Mouse (Mus musculus): ENCODE data around the gene Tbx21. TPM values are rescaled to one million over a fixed set of nuclear protein-coding genes. Genes with fewer than 3 reads are reported as not detected.
A peak's percentile ranks its signal among the peaks of the same experiment; 100 is the strongest.

Tbx21 gene
- polyA plus RNA-seq, 1 experiment from 2014 or later = 0.13 TPM

DNA sequence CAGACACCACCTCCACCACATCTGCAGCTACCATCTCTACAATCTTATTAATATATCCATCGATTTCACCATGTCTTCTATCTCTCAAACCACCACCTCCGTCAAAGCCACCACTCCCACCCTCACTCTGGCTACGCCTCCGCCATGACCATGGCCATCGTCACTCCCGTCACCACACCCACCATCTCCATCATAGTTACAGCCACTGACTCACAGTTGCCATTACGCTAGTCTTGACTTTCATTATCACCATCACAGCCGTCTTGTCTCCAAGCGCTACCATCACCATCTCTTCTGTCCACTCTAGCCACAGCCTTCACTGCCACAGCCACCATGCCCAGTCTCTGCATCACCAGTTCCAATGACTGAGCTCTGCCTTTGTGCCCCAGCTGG is 11.0 kb downstream of the Tbx21 start:
- Histone ChIP-seq H3K4me3 (replicated peaks; ENCODE audit: low read depth, low read length) (no peak overlapping the region), H3K27ac (replicated peaks; ENCODE audit: low read depth, low read length) (no peak overlapping the region), H3K9ac (replicated peaks; ENCODE audit: low read length) (no peak overlapping the region), H3K9me3 (ENCODE audit: control insufficient read depth, low read length) (no peaks in the 10 kb centered on the region), H3K4me2 (ENCODE audit: low read length) (no peak overlapping the region), H3K27me3 (ENCODE audit: control insufficient read depth, insufficient read depth, low read length) (no peaks in the 10 kb centered on the region), H3K4me1 (ENCODE audit: control insufficient read depth, insufficient read depth, low read length) (no peaks in the 10 kb centered on the region), H3K36me3 (ENCODE audit: control insufficient read depth, insufficient read depth, low read length) (no peaks in the 10 kb centered on the region)
- ATAC-seq (ENCODE audit: low FRiP score, low TSS enrichment) = no peak
- DNase-seq = no peak
- 96% methylated on average over 9 of the region's 9 CpGs for WGBS

DNA sequence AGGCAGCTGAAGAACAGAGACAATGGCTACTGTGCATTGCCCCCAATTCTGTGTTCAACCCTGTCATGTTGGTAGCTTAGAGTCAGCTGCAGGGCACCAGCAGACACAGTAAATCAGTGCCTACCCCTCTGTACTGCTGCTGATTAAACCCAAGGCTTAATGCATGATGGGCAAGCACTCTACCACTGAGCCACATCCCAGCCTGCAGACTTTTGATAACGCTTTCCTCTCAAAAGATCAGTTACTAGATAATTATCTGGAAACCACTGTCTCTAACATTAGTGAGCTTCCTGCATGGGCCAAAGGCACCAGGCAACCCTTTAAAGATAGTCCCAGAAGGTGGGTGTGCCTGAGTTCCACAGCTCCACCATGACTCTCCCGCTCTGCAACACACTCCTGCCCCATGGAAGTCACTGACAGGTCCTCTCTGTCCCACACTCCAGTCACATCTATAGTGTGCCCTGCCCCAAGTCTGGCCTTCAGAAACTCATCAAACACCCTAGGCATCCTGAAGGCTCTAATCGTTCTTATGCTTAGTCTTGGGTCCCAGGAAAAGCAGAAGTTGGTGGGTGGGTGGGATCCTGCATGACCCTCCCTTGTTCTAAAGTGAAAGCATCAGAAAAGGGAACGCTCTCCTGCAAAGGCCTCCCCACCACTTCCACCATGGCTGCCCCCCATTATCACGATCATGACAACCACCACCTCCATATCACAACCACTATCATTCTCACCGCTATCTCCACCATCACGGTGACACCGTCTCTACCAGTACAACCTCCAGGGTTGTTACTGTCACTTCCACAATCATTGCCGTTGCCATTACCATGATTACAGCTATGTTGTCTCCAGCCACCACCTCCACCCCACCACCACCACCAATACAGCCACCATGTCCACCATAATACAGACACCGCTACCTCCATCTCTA is 11.7 kb downstream of the Tbx21 start:
- DNase-seq = no peak
- Histone ChIP-seq H3K9me3 (ENCODE audit: control insufficient read depth, low read length) (no peaks in the 10 kb centered on the region), H3K36me3 (ENCODE audit: control insufficient read depth, insufficient read depth, low read length) (no peaks in the 10 kb centered on the region), H3K27ac (replicated peaks; ENCODE audit: low read depth, low read length) (no peak overlapping the region), H3K4me2 (ENCODE audit: low read length) (no peak overlapping the region), H3K9ac (replicated peaks; ENCODE audit: low read length) (no peak overlapping the region), H3K27me3 (ENCODE audit: control insufficient read depth, insufficient read depth, low read length) (no peaks in the 10 kb centered on the region), H3K4me1 (ENCODE audit: control insufficient read depth, insufficient read depth, low read length) (no peaks in the 10 kb centered on the region), H3K4me3 (replicated peaks; ENCODE audit: low read depth, low read length) (no peak overlapping the region)
- ATAC-seq (ENCODE audit: low FRiP score, low TSS enrichment) = no peak
- WGBS = 93% methylated on average over 10 of the region's 10 CpGs

DNA sequence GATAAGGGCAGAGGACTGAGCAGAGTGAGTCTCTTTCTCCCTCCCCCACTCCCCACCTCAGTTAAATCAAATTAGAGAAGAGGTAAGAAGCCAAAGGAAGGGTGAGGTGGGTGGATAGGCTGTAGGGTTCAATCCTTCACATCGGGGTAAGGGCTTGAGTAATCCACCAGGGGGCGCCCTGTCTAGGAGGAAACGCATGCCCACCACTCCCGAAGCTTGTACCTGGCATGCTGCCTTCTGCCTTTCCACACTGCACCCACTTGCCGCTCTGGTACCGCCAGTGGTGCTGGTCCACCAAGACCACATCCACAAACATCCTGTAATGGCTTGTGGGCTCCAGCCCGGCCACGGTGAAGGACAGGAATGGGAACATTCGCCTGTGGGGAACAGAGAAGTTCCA is 13.4 kb downstream of the Tbx21 start:
- Histone ChIP-seq H3K9ac (replicated peaks; ENCODE audit: low read length) (no peak overlapping the region), H3K36me3 (ENCODE audit: control insufficient read depth, insufficient read depth, low read length) (no peaks in the 10 kb centered on the region), H3K27me3 (ENCODE audit: control insufficient read depth, insufficient read depth, low read length) (no peaks in the 10 kb centered on the region), H3K4me3 (replicated peaks; ENCODE audit: low read depth, low read length) (no peak overlapping the region), H3K4me2 (ENCODE audit: low read length) (no peak overlapping the region), H3K9me3 (ENCODE audit: control insufficient read depth, low read length) (no peaks in the 10 kb centered on the region), H3K27ac (replicated peaks; ENCODE audit: low read depth, low read length) (no peak overlapping the region), H3K4me1 (ENCODE audit: control insufficient read depth, insufficient read depth, low read length) (no peaks in the 10 kb centered on the region)
- no peak for ATAC-seq (ENCODE audit: low FRiP score, low TSS enrichment)
- DNase-seq = peak; percentile 75
- WGBS = 24% methylated on average over 9 of the region's 9 CpGs

DNA sequence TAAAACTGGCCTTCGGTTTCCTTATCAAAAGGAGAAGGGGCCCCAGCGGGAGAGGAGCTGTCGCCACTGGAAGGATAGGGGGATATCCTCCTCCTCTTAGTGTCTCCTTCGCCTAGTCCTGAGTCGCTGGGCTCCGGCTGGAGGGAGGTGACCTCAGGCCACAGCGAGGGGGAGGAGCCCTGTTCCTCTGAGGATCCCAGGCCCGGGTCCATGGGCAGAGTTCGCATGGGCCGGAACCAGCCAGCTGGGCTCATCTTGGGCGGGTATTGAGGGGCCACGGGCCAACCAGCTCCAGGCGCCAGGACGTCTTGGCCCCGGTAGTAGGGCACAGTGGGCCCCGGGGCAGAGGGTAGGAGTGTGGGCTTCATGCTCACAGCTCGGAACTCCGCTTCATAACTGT is 16.3 kb downstream of the Tbx21 start:
- 23% methylated on average over 18 of the region's 18 CpGs for WGBS
- ATAC-seq (ENCODE audit: low FRiP score, low TSS enrichment) (no peak), DNase-seq (no peak)
- no peak overlapping the region for H3K27ac ChIP-seq (replicated peaks; ENCODE audit: low read depth, low read length)
- H3K4me3 ChIP-seq (replicated peaks; ENCODE audit: low read depth, low read length) = no peak overlapping the region
- H3K36me3 ChIP-seq (ENCODE audit: control insufficient read depth, insufficient read depth, low read length) = no peaks in the 10 kb centered on the region
- H3K4me1 ChIP-seq (ENCODE audit: control insufficient read depth, insufficient read depth, low read length) = no peaks in the 10 kb centered on the region
- no peak overlapping the region for H3K4me2 ChIP-seq (ENCODE audit: low read length)
- no peak overlapping the region for H3K9ac ChIP-seq (replicated peaks; ENCODE audit: low read length)
- H3K27me3 ChIP-seq (ENCODE audit: control insufficient read depth, insufficient read depth, low read length) = no peaks in the 10 kb centered on the region
- H3K9me3 ChIP-seq (ENCODE audit: control insufficient read depth, low read length) = no peaks in the 10 kb centered on the region

DNA sequence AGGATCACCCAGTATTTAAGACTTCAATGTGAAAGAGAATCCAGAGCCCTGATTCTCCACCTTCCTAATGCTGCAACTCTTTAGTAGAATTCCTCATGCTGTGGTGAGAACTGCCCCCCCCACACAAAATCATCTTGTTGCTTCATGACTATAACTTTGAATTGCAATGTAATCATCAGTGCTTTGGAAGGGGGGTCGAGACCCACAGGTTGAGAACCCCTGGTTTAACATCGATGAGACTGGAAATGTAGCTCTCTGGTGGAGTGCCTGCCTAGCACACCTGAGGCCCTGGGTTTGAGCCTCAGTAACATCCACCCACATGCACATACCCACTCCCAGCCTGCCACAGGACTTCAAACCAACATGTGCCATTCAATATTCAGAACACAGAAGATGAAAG is 20.5 kb downstream of the Tbx21 start:
- H3K4me1 ChIP-seq (ENCODE audit: control insufficient read depth, insufficient read depth, low read length) = no peaks in the 10 kb centered on the region
- no peak for DNase-seq
- H3K27ac ChIP-seq (replicated peaks; ENCODE audit: low read depth, low read length) = no peak overlapping the region
- H3K4me3 ChIP-seq (replicated peaks; ENCODE audit: low read depth, low read length) = no peak overlapping the region
- WGBS = 69% methylated on average over 2 of the region's 2 CpGs
- no peaks in the 10 kb centered on the region for H3K36me3 ChIP-seq (ENCODE audit: control insufficient read depth, insufficient read depth, low read length)
- H3K4me2 ChIP-seq (ENCODE audit: low read length) = no peak overlapping the region
- no peaks in the 10 kb centered on the region for H3K27me3 ChIP-seq (ENCODE audit: control insufficient read depth, insufficient read depth, low read length)
- no peak for ATAC-seq (ENCODE audit: low FRiP score, low TSS enrichment)
- no peaks in the 10 kb centered on the region for H3K9me3 ChIP-seq (ENCODE audit: control insufficient read depth, low read length)
- H3K9ac ChIP-seq (replicated peaks; ENCODE audit: low read length) = no peak overlapping the region

DNA sequence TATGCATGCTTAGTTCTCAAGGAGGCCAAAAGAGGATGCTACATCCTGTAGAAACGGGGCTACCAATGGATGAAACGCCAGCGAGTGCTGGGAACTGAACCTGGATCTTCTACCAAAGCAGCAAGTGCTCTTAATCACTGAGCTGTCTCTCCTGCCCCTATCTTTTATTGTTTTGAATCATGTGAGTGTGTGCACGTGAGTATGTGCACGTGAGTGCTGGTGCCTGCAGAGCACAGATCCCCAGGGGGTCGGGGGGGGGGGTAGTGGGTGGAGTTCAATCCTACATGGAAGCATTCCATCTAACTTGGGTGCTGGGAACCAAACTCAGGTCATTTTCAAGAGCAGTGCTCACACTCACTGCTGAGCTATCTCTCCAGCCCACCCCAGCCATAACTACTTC is 28.8 kb downstream of the Tbx21 start:
- Histone ChIP-seq H3K9ac (replicated peaks; ENCODE audit: low read length) (no peak overlapping the region), H3K4me3 (replicated peaks; ENCODE audit: low read depth, low read length) (no peak overlapping the region), H3K9me3 (ENCODE audit: control insufficient read depth, low read length) (0 out of 2 replicates have a peak, but pooled peaks cover 5% of the 10 kb centered on the region), H3K4me1 (ENCODE audit: control insufficient read depth, insufficient read depth, low read length) (0 out of 2 replicates have a peak, but pooled peaks cover 3% of the 10 kb centered on the region), H3K4me2 (ENCODE audit: low read length) (no peak overlapping the region), H3K36me3 (ENCODE audit: control insufficient read depth, insufficient read depth, low read length) (no peaks in the 10 kb centered on the region), H3K27me3 (ENCODE audit: control insufficient read depth, insufficient read depth, low read length) (no peaks in the 10 kb centered on the region), H3K27ac (replicated peaks; ENCODE audit: low read depth, low read length) (no peak overlapping the region)
- ATAC-seq (ENCODE audit: low FRiP score, low TSS enrichment) (no peak), DNase-seq (no peak)
- WGBS = 73% methylated on average over 6 of the region's 6 CpGs

DNA sequence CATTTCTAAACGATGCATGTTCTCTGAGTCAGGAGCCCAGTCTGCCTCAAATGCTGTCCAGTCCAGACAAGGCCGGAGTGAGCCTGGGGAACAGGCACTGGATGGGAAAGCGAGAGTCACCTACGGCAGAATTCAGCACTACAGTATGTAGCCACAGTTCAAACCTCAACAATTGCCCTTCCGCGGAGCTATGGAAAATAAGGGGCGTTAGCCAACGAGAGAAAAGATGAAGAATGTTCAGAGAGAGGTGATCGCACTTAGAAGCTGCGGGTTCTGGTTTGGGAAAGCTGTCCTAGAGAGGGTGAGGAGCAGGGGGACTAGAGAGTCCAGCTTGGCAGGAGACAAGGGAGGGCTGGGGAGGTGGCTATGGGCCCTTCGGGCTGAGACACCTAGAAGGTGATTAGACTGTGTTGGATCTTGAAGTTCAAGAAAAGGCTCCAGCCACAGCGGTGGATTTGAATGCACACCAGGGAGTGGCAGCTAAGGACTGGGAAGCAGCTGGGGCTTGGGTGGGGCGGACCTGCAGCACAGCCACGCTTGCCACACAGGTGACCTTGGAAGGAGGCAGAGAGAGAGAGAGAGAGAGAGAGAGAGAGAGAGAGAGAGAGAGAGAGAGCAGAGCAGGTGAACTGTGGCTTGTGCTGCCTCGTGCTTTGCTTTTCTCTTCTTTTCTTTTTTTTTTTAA is 30.2 kb downstream of the Tbx21 start:
- Histone ChIP-seq H3K36me3 (ENCODE audit: control insufficient read depth, insufficient read depth, low read length) (no peaks in the 10 kb centered on the region), H3K4me2 (ENCODE audit: low read length) (no peak overlapping the region), H3K27me3 (ENCODE audit: control insufficient read depth, insufficient read depth, low read length) (no peaks in the 10 kb centered on the region), H3K9me3 (ENCODE audit: control insufficient read depth, low read length) (0 out of 2 replicates have a peak, but pooled peaks cover 5% of the 10 kb centered on the region), H3K4me3 (replicated peaks; ENCODE audit: low read depth, low read length) (no peak overlapping the region), H3K9ac (replicated peaks; ENCODE audit: low read length) (no peak overlapping the region), H3K4me1 (ENCODE audit: control insufficient read depth, insufficient read depth, low read length) (0 out of 2 replicates have a peak, but pooled peaks cover 3% of the 10 kb centered on the region), H3K27ac (replicated peaks; ENCODE audit: low read depth, low read length) (no peak overlapping the region)
- no peak for DNase-seq
- ATAC-seq (ENCODE audit: low FRiP score, low TSS enrichment) = no peak
- WGBS = 89% methylated on average over 15 of the region's 15 CpGs

DNA sequence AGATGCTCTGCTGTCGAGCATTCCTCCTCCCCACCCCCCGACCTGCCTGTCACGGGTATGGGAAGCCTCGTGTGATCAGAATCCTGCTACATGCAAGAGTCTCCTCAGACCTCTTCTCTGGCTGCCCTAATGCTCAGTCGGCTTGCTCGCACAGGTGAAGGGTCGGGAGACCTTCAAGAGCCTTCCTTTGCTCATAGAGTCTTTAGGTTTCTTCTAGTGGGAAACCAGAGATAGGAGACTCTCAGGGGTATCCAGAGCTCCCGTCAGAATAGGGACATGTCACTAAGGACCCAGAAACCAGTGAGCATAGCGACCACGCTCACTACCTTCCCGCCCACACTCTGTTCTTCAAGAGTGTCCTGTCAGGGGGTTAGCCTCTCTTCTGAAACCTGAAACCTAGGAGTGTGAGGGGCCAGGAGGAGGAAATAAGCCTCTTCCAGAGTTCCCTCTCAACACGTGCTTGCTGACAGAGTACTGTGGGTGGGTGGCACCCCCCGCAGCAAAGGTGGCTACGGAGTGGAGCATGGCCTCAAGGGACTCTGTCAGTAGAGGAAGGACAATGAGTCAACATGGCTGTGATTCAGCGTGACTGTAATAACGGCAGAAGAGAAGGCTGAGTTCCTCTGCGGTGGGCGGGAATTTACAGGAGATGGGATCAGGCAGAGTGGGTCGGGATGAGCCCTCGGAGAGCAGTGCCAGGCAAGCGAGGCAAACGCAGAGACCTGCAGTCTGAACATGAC is 31.6 kb downstream of the Tbx21 start:
- DNase-seq (peak; percentile 19), ATAC-seq (ENCODE audit: low FRiP score, low TSS enrichment) (no peak)
- 38% methylated on average over 22 of the region's 22 CpGs for WGBS
- peak overlapping the region; percentile 8; the same call in 1 of the 2 replicates for H3K4me2 ChIP-seq (ENCODE audit: low read length)
- H3K4me1 ChIP-seq (ENCODE audit: control insufficient read depth, insufficient read depth, low read length) = 0 out of 2 replicates have a peak, but pooled peaks cover 3% of the 10 kb centered on the region
- H3K9me3 ChIP-seq (ENCODE audit: control insufficient read depth, low read length) = 0 out of 2 replicates have a peak, but pooled peaks cover 1% of the 10 kb centered on the region
- no peak overlapping the region for H3K4me3 ChIP-seq (replicated peaks; ENCODE audit: low read depth, low read length)
- no peak overlapping the region for H3K9ac ChIP-seq (replicated peaks; ENCODE audit: low read length)
- H3K27ac ChIP-seq (replicated peaks; ENCODE audit: low read depth, low read length) = no peak overlapping the region
- no peaks in the 10 kb centered on the region for H3K36me3 ChIP-seq (ENCODE audit: control insufficient read depth, insufficient read depth, low read length)
- no peaks in the 10 kb centered on the region for H3K27me3 ChIP-seq (ENCODE audit: control insufficient read depth, insufficient read depth, low read length)
